22 mouse cellular contexts compared by ENCODE assay signal in genomic region chr2:52581132-52581781, GRCm38 (mm10).
DNase-seq lines count a peak whose midpoint lies in the region; ATAC-seq and TF ChIP-seq lines count a peak whose summit lies in the region.
"Had no signal": no experiment of that assay in that cellular context is flagged by ENCODE, and none has a peak within 500 bp of the region (broad histone marks: within the 10 kb centered on the region; RNA-seq: fewer than 3 reads in every experiment).

No protein-coding gene starts in this region.

- no peaks in the 10 kb centered on the region for H3K27me3 ChIP-seq in intestine, embryonic 16.5 days (replicated peaks; ENCODE audit: control insufficient read depth, insufficient read depth, low read length)
- no peaks in the 10 kb centered on the region for H3K27me3 ChIP-seq in intestine, embryonic 15.5 days (replicated peaks)
- H3K27me3 ChIP-seq in limb, embryonic 14.5 days (ENCODE audit: control insufficient read depth, insufficient read depth, low read length): no peaks in the 10 kb centered on the region
- H3K27me3 ChIP-seq in limb, embryonic 10.5 days (ENCODE audit: low read depth, poor library complexity, severe bottlenecking): no peaks in the 10 kb centered on the region
- H3K27me3 ChIP-seq in embryonic facial prominence, embryonic 15.5 days: no peaks in the 10 kb centered on the region
- no peaks in the 10 kb centered on the region for H3K27me3 ChIP-seq in midbrain, embryonic 13.5 days
- H3K27me3 ChIP-seq: forebrain, embryonic 12.5 days; heart, embryonic 15.5 days; hindbrain, embryonic 13.5 days; neural tube, embryonic 15.5 days had no signal

- no peak for TF ChIP-seq POLR2A in limb, embryonic 14.5 days (IDR thresholded peaks at IDR 0.05; ENCODE audit: borderline replicate concordance, extremely low read depth, insufficient read depth, insufficient read length)

- 0 out of 2 replicates have a peak overlapping the region, but pooled peaks have one; percentile 9 for H3K27ac ChIP-seq in intestine, embryonic 16.5 days (ENCODE audit: low read length)
- H3K27ac ChIP-seq in intestine, embryonic 15.5 days: no peak overlapping the region
- no peak overlapping the region for H3K27ac ChIP-seq in limb, embryonic 14.5 days (replicated peaks; ENCODE audit: low read depth, low read length)
- H3K27ac ChIP-seq in limb, embryonic 10.5 days: no peak overlapping the region
- peak overlapping the region; percentile 77 for H3K27ac ChIP-seq in embryonic facial prominence, embryonic 15.5 days (replicated peaks)
- H3K27ac ChIP-seq in midbrain, embryonic 13.5 days: no peak overlapping the region
- H3K27ac ChIP-seq: forebrain, embryonic 12.5 days; heart, embryonic 15.5 days; hindbrain, embryonic 13.5 days; neural tube, embryonic 15.5 days had no signal

- H3K9me3 ChIP-seq in intestine, embryonic 16.5 days (ENCODE audit: control insufficient read depth, low read length): no peaks in the 10 kb centered on the region
- H3K9me3 ChIP-seq in intestine, embryonic 15.5 days: no peaks in the 10 kb centered on the region
- H3K9me3 ChIP-seq in limb, embryonic 14.5 days (ENCODE audit: control insufficient read depth, low read length): no peaks in the 10 kb centered on the region
- H3K9me3 ChIP-seq in limb, embryonic 10.5 days (replicated peaks): no peaks in the 10 kb centered on the region
- no peaks in the 10 kb centered on the region for H3K9me3 ChIP-seq in embryonic facial prominence, embryonic 15.5 days (replicated peaks)
- no peaks in the 10 kb centered on the region for H3K9me3 ChIP-seq in midbrain, embryonic 13.5 days
- H3K9me3 ChIP-seq: forebrain, embryonic 12.5 days; heart, embryonic 15.5 days; hindbrain, embryonic 13.5 days; neural tube, embryonic 15.5 days had no signal

- no peak overlapping the region for H3K4me3 ChIP-seq in intestine, embryonic 16.5 days (ENCODE audit: low read length)
- no peak overlapping the region for H3K4me3 ChIP-seq in intestine, embryonic 15.5 days (replicated peaks)
- no peak overlapping the region for H3K4me3 ChIP-seq in limb, embryonic 14.5 days (replicated peaks; ENCODE audit: low read length)
- H3K4me3 ChIP-seq in limb, embryonic 10.5 days: no peak overlapping the region
- no peak overlapping the region for H3K4me3 ChIP-seq in embryonic facial prominence, embryonic 15.5 days (replicated peaks)
- no peak overlapping the region for H3K4me3 ChIP-seq in midbrain, embryonic 13.5 days (replicated peaks)
- H3K4me3 ChIP-seq: erythroblast, embryonic 14.5 days; forebrain, embryonic 12.5 days; heart, embryonic 15.5 days; hindbrain, embryonic 13.5 days; neural tube, embryonic 15.5 days had no signal

- 0 out of 2 replicates have a peak, but pooled peaks have one; percentile 27 for ATAC-seq in intestine, embryonic 16.5 days
- no peak for ATAC-seq in intestine, embryonic 15.5 days
- peak; percentile 30; the same call in 1 of the 2 replicates for ATAC-seq in limb, embryonic 14.5 days (ENCODE audit: low FRiP score, low read depth)
- ATAC-seq in embryonic facial prominence, embryonic 15.5 days (ENCODE audit: insufficient number of reproducible peaks, low FRiP score, low TSS enrichment, low read depth): no peak
- no peak for ATAC-seq in midbrain, embryonic 13.5 days
- ATAC-seq: liver, postnatal 0 days had no signal

- no peaks in the 10 kb centered on the region for H3K36me3 ChIP-seq in intestine, embryonic 16.5 days (ENCODE audit: control insufficient read depth, insufficient read depth, low read length)
- no peaks in the 10 kb centered on the region for H3K36me3 ChIP-seq in intestine, embryonic 15.5 days
- no peaks in the 10 kb centered on the region for H3K36me3 ChIP-seq in limb, embryonic 14.5 days (ENCODE audit: control insufficient read depth, insufficient read depth, low read length)
- no peaks in the 10 kb centered on the region for H3K36me3 ChIP-seq in limb, embryonic 10.5 days
- H3K36me3 ChIP-seq in embryonic facial prominence, embryonic 15.5 days: no peaks in the 10 kb centered on the region
- H3K36me3 ChIP-seq in midbrain, embryonic 13.5 days: no peaks in the 10 kb centered on the region
- H3K36me3 ChIP-seq: forebrain, embryonic 12.5 days; heart, embryonic 15.5 days; hindbrain, embryonic 13.5 days; neural tube, embryonic 15.5 days had no signal

- no peaks in the 10 kb centered on the region for H3K4me1 ChIP-seq in intestine, embryonic 16.5 days (ENCODE audit: control insufficient read depth, insufficient read depth, low read length)
- no peaks in the 10 kb centered on the region for H3K4me1 ChIP-seq in intestine, embryonic 15.5 days (replicated peaks)
- H3K4me1 ChIP-seq in limb, embryonic 14.5 days (ENCODE audit: control insufficient read depth, insufficient read depth, low read length): peaks cover 4% of the 10 kb centered on the region; the same call in 1 of the 2 replicates
- H3K4me1 ChIP-seq in limb, embryonic 10.5 days: peaks cover 8% of the 10 kb centered on the region; the same call in 1 of the 2 replicates
- H3K4me1 ChIP-seq in embryonic facial prominence, embryonic 15.5 days: peaks cover 20% of the 10 kb centered on the region; the same call in 1 of the 2 replicates
- no peaks in the 10 kb centered on the region for H3K4me1 ChIP-seq in midbrain, embryonic 13.5 days (replicated peaks)
- H3K4me1 ChIP-seq: forebrain, embryonic 12.5 days; hindbrain, embryonic 13.5 days had no signal

- H3K4me2 ChIP-seq in intestine, embryonic 16.5 days (ENCODE audit: low read depth, low read length): no peak overlapping the region
- H3K4me2 ChIP-seq in intestine, embryonic 15.5 days (replicated peaks): no peak overlapping the region
- H3K4me2 ChIP-seq in limb, embryonic 14.5 days (replicated peaks; ENCODE audit: low read depth, low read length, severe bottlenecking): no peak overlapping the region
- H3K4me2 ChIP-seq in embryonic facial prominence, embryonic 15.5 days (replicated peaks): no peak overlapping the region
- H3K4me2 ChIP-seq in midbrain, embryonic 13.5 days (replicated peaks): no peak overlapping the region
- H3K4me2 ChIP-seq: forebrain, embryonic 12.5 days; heart, embryonic 15.5 days; hindbrain, embryonic 13.5 days; liver, embryonic 11.5 days; midbrain, embryonic 11.5 days; neural tube, embryonic 15.5 days had no signal

- peak; percentile 53 for DNase-seq in limb, embryonic 14.5 days (ENCODE audit: low spot score)
- no peak for DNase-seq in limb, embryonic 10.5 days (ENCODE audit: low spot score)
- DNase-seq in left cerebral cortex, adult 18-20 months (ENCODE audit: low spot score in 2 of 2): no peak
- DNase-seq: adrenal gland, postnatal 25 days; cerebellum, adult 9-10 months; layer of hippocampus, adult 9-11 months; liver, postnatal 0 days; right cerebral cortex, adult 18-20 months; right cerebral cortex, postnatal 4 days; thymus, adult 18-20 months; thymus, postnatal 36 days had no signal

- no peak overlapping the region for H3K9ac ChIP-seq in intestine, embryonic 16.5 days (ENCODE audit: low read depth, low read length)
- no peak overlapping the region for H3K9ac ChIP-seq in intestine, embryonic 15.5 days
- H3K9ac ChIP-seq in limb, embryonic 14.5 days (ENCODE audit: low read depth, low read length, severe bottlenecking): no peak overlapping the region
- no peak overlapping the region for H3K9ac ChIP-seq in embryonic facial prominence, embryonic 15.5 days
- H3K9ac ChIP-seq in midbrain, embryonic 13.5 days (replicated peaks): no peak overlapping the region
- H3K9ac ChIP-seq: forebrain, embryonic 12.5 days; heart, embryonic 15.5 days; hindbrain, embryonic 13.5 days; liver, postnatal 0 days; neural tube, embryonic 15.5 days had no signal

- WGBS in intestine, embryonic 16.5 days: 84% methylated on average over 11 of the region's 11 CpGs
- 80% methylated on average over 11 of the region's 11 CpGs for WGBS in intestine, embryonic 15.5 days
- WGBS in limb, embryonic 14.5 days: 76% methylated on average over 11 of the region's 11 CpGs
- WGBS in limb, embryonic 10.5 days: 88% methylated on average over 11 of the region's 11 CpGs
- 75% methylated on average over 11 of the region's 11 CpGs for WGBS in embryonic facial prominence, embryonic 15.5 days
- WGBS in midbrain, embryonic 13.5 days: 95% methylated on average over 11 of the region's 11 CpGs

Comparison
In these comparisons a context has a peak if more than half of its experiments do, and no peak if none do; other contexts are left out.
1. ATAC-seq: peak in intestine, embryonic 16.5 days (single experiment) and limb, embryonic 14.5 days (single experiment); none in intestine, embryonic 15.5 days (single experiment), embryonic facial prominence, embryonic 15.5 days (single experiment) and midbrain, embryonic 13.5 days (single experiment).
2. H3K27ac ChIP-seq: peak in intestine, embryonic 16.5 days (single experiment) and embryonic facial prominence, embryonic 15.5 days (single experiment); none in intestine, embryonic 15.5 days (single experiment), limb, embryonic 14.5 days (single experiment), limb, embryonic 10.5 days (single experiment) and midbrain, embryonic 13.5 days (single experiment).